Mouse (Mus musculus): ENCODE measurements around the gene Rabif.

GRCm38 (mm10) chr1:134555871-134556670 lies 61.6 kb downstream of the Rabif start:
- TF ChIP-seq POLR2AphosphoS2 (IDR thresholded peaks at IDR 0.05; ENCODE audit: insufficient read length, low read depth) (no peak), USF1 (IDR thresholded peaks at IDR 0.05; ENCODE audit: low read depth) (no peak), MYOG (IDR thresholded peaks at IDR 0.05; ENCODE audit: control insufficient read depth in 1 of 3, insufficient read depth in 1 of 3, insufficient read length in 2 of 3, low read depth in 2 of 3) (no peak), CEBPB (IDR thresholded peaks at IDR 0.05; ENCODE audit: insufficient read depth, poor library complexity, severe bottlenecking) (no peak), MYOD1 (IDR thresholded peaks at IDR 0.05; ENCODE audit: control insufficient read depth in 1 of 3, insufficient read length in 2 of 3, low read depth in 2 of 3) (no peak), MAX (IDR thresholded peaks at IDR 0.05; ENCODE audit: low read depth) (no peak), POLR2A (IDR thresholded peaks at IDR 0.05; ENCODE audit: insufficient read length, low read depth) (peak; percentile 52)
